In genomic region chr5:83440259-83440658, GRCm38 (mm10) we compare ENCODE assay signal across 8 mouse cellular contexts.
DNase-seq lines count a peak whose midpoint lies in the region; ATAC-seq lines count a peak whose summit lies in the region.

No protein-coding gene starts in this region.

- no peaks in the 10 kb centered on the region for H3K4me1 ChIP-seq in kidney, embryonic 15.5 days

- no peak overlapping the region for H3K9ac ChIP-seq in kidney, embryonic 15.5 days

- no peak overlapping the region for H3K4me2 ChIP-seq in kidney, embryonic 15.5 days

- no peaks in the 10 kb centered on the region for H3K36me3 ChIP-seq in kidney, embryonic 15.5 days

- 7% methylated on average over 3 of the region's 3 CpGs for WGBS in kidney, embryonic 15.5 days

- intact Hi-C loops in left cerebral cortex, postnatal 4 days (cut with DNase I), result no loop called here

- H3K4me3 ChIP-seq in kidney, embryonic 15.5 days (replicated peaks), result no peak overlapping the region

- DNase-seq in kidney, adult 18-20 months, result peak; percentile 5
- peak; percentile 53 for DNase-seq in MN1 (ENCODE audit: low spot score)
- DNase-seq in cerebellum, postnatal 10 days, result peak; percentile 75 to 79
- DNase-seq in frontal cortex, postnatal 36 days (ENCODE audit: low spot score in 2 of 2), result peak; percentile 31 to 46
- DNase-seq in left cerebral cortex, postnatal 4 days, result peak; percentile 50
- DNase-seq in right cerebral cortex, adult 18-20 months, result peak; percentile 39
- DNase-seq in urinary bladder, postnatal 10 days (ENCODE audit: low spot score), result no peak

- no peak for ATAC-seq in kidney, embryonic 15.5 days (replicated peaks; ENCODE audit: low FRiP score)

- H3K9me3 ChIP-seq in kidney, embryonic 15.5 days (replicated peaks), result no peaks in the 10 kb centered on the region

- no peaks in the 10 kb centered on the region for H3K27me3 ChIP-seq in kidney, embryonic 15.5 days

- no peak overlapping the region for H3K27ac ChIP-seq in kidney, embryonic 15.5 days
